Mouse (Mus musculus) thymus, postnatal 14 days (tissue): Measurements from ENCODE around the gene Svbp.

Experiments
- DNase-seq: peaks from one replicate; pipeline ENCODE4 v3.0.0; 2021

Svbp gene

GRCm38 (mm10) chr4:119194909-119195581, at the start of gene Svbp:
TSS of gene Svbp (plus strand) at chr4:119195306.
- DNase-seq = peak; percentile 92

- DNase-seq = no peak
These were observed 48.3 kb upstream of the Svbp start for GRCm38 (mm10) chr4:119146816-119147215.

GRCm38 (mm10) chr4:119147347-119147746, 47.8 kb upstream of the Svbp start:
- DNase-seq = no peak

- DNase-seq = no peak
These were observed 46.4 kb upstream of the Svbp start for GRCm38 (mm10) chr4:119148741-119149140.

GRCm38 (mm10) chr4:119157186-119157585, 37.9 kb upstream of the Svbp start:
- peak; percentile 69 for DNase-seq

- no peak for DNase-seq
These were observed 37.2 kb upstream of the Svbp start for GRCm38 (mm10) chr4:119157891-119158290.

GRCm38 (mm10) chr4:119161358-119161757, 33.7 kb upstream of the Svbp start:
- DNase-seq = no peak

- DNase-seq = no peak
These were observed 32.1 kb upstream of the Svbp start for GRCm38 (mm10) chr4:119162990-119163389.

- DNase-seq = no peak
These were observed 29.2 kb upstream of the Svbp start for GRCm38 (mm10) chr4:119165916-119166315.

- DNase-seq = no peak
These were observed 28.0 kb upstream of the Svbp start for GRCm38 (mm10) chr4:119167068-119167467.

- DNase-seq = peak; percentile 85
These were observed 27.4 kb upstream of the Svbp start for GRCm38 (mm10) chr4:119167663-119168062.

- peak; percentile 19 for DNase-seq
These were observed 22.0 kb upstream of the Svbp start for GRCm38 (mm10) chr4:119172919-119173650.

GRCm38 (mm10) chr4:119173851-119174453, 21.2 kb upstream of the Svbp start, which contains the start of gene Zfp691:
TSS of gene Zfp691 (minus strand) at chr4:119174195.
- DNase-seq = peak; percentile 96

- DNase-seq = no peak
These were observed 17.4 kb upstream of the Svbp start for GRCm38 (mm10) chr4:119177702-119178101.

GRCm38 (mm10) chr4:119178331-119178730, 16.8 kb upstream of the Svbp start:
- DNase-seq = no peak

GRCm38 (mm10) chr4:119180133-119180707, 14.9 kb upstream of the Svbp start:
- no peak for DNase-seq

GRCm38 (mm10) chr4:119181456-119181855, 13.7 kb upstream of the Svbp start:
- DNase-seq = no peak

- DNase-seq = no peak
These were observed 11.6 kb upstream of the Svbp start for GRCm38 (mm10) chr4:119183525-119183924.

GRCm38 (mm10) chr4:119185771-119186170, 9.3 kb upstream of the Svbp start:
- no peak for DNase-seq

- no peak for DNase-seq
These were observed 6.9 kb upstream of the Svbp start for GRCm38 (mm10) chr4:119188060-119188785.

GRCm38 (mm10) chr4:119189392-119189791, 5.7 kb upstream of the Svbp start:
- no peak for DNase-seq

GRCm38 (mm10) chr4:119189864-119190263, 5.2 kb upstream of the Svbp start, which contains the start of gene Ermap:
TSS of gene Ermap (minus strand) at chr4:119190011.
- DNase-seq = no peak

- no peak for DNase-seq
These were observed 4.5 kb upstream of the Svbp start for GRCm38 (mm10) chr4:119190618-119191017.
